Mouse (Mus musculus) right cerebral cortex, postnatal 4 days (tissue): Measurements from ENCODE around the gene 2210407C18Rik.
A peak's percentile ranks its signal among the peaks of the same experiment; 100 is the strongest.

Experiments
- DNase-seq: peaks from one replicate; pipeline ENCODE4 v3.0.0-alpha.2; 2022

The 2210407C18Rik gene

GRCm38 (mm10) chr11:58615975-58616374, at the start of gene 2210407C18Rik:
Gene 2210407C18Rik, minus strand, starts transcription at chr11:58616075.
- DNase-seq = no peak

GRCm38 (mm10) chr11:58658596-58658995, 42.7 kb upstream of the 2210407C18Rik start, which contains the start of gene Olfr322:
Gene Olfr322, plus strand, starts transcription at chr11:58658782.
- no peak for DNase-seq

GRCm38 (mm10) chr11:58655151-58655550, 39.3 kb upstream of the 2210407C18Rik start:
- no peak for DNase-seq

GRCm38 (mm10) chr11:58643350-58643749, 27.5 kb upstream of the 2210407C18Rik start:
- DNase-seq = peak; percentile 19

GRCm38 (mm10) chr11:58641638-58642358, 25.9 kb upstream of the 2210407C18Rik start:
- no peak for DNase-seq

- DNase-seq = no peak
These were observed 25.2 kb upstream of the 2210407C18Rik start for GRCm38 (mm10) chr11:58641057-58641456.

GRCm38 (mm10) chr11:58640272-58640867, 24.5 kb upstream of the 2210407C18Rik start, which contains the start of gene Trim58:
Gene Trim58, plus strand, starts transcription at chr11:58640465.
- DNase-seq = peak; percentile 22

- DNase-seq = no peak
These were observed 22.4 kb upstream of the 2210407C18Rik start for GRCm38 (mm10) chr11:58638176-58638701.

- peak; percentile 40 for DNase-seq
These were observed 20.6 kb upstream of the 2210407C18Rik start for GRCm38 (mm10) chr11:58636376-58636977.

- no peak for DNase-seq
These were observed 19.0 kb upstream of the 2210407C18Rik start for GRCm38 (mm10) chr11:58634878-58635277.

- DNase-seq = no peak
These were observed 14.5 kb upstream of the 2210407C18Rik start, which contains the start of gene Olfr323 for GRCm38 (mm10) chr11:58630401-58630800. Gene Olfr323, minus strand, starts transcription at chr11:58630501.

- no peak for DNase-seq
These were observed 10.3 kb upstream of the 2210407C18Rik start for GRCm38 (mm10) chr11:58626146-58626545.

GRCm38 (mm10) chr11:58618793-58619192, 2.9 kb upstream of the 2210407C18Rik start:
- no peak for DNase-seq

- DNase-seq = no peak
These were observed 2.5 kb upstream of the 2210407C18Rik start for GRCm38 (mm10) chr11:58618369-58618768.

GRCm38 (mm10) chr11:58614526-58614925, 1.3 kb downstream of the 2210407C18Rik start:
- no peak for DNase-seq

- no peak for DNase-seq
These were observed 2.5 kb downstream of the 2210407C18Rik start for GRCm38 (mm10) chr11:58613359-58613758.

- DNase-seq = no peak
These were observed 8.8 kb downstream of the 2210407C18Rik start for GRCm38 (mm10) chr11:58607030-58607429.

GRCm38 (mm10) chr11:58606177-58606919, 9.5 kb downstream of the 2210407C18Rik start:
- no peak for DNase-seq

GRCm38 (mm10) chr11:58605228-58605627, 10.6 kb downstream of the 2210407C18Rik start:
- DNase-seq = no peak

GRCm38 (mm10) chr11:58604688-58605087, 11.2 kb downstream of the 2210407C18Rik start:
- no peak for DNase-seq

GRCm38 (mm10) chr11:58602800-58603560, 12.9 kb downstream of the 2210407C18Rik start:
- no peak for DNase-seq

GRCm38 (mm10) chr11:58602062-58602461, 13.8 kb downstream of the 2210407C18Rik start:
- no peak for DNase-seq
